Mouse (Mus musculus) heart, adult 8-10 months (tissue): ENCODE data around the gene Slc2a1. TPM values are rescaled to one million over a fixed set of nuclear protein-coding genes. Genes with fewer than 3 reads are reported as not detected.

ENCODE experiments used
- DNase-seq: peaks from one replicate; pipeline ENCODE4 v3.0.0; 2022; ENCODE audit warnings: low spot score
- total RNA-seq, 4 experiments: library from RNA; stranded (reverse); gene quantifications; 2 replicates each; pipeline ENCODE4 v1.2.4; 2022

Slc2a1 gene
- total RNA-seq, result 10 to 100 TPM; 12.6 to 22.5 (median 14.9) TPM

- peak; percentile 81 for DNase-seq
These were observed at the start of gene Slc2a1 for GRCm38 (mm10) chr4:119108495-119109408. Gene Slc2a1 (plus strand): TSS chr4:119108711.

- DNase-seq, result no peak
These were observed 41.7 kb upstream of the Slc2a1 start for GRCm38 (mm10) chr4:119066791-119067190.

- no peak for DNase-seq
These were observed 41.3 kb upstream of the Slc2a1 start for GRCm38 (mm10) chr4:119067204-119067603.

GRCm38 (mm10) chr4:119068918-119069317 is 39.6 kb upstream of the Slc2a1 start:
- no peak for DNase-seq

GRCm38 (mm10) chr4:119070181-119070580 is 38.3 kb upstream of the Slc2a1 start:
- DNase-seq, result no peak

- DNase-seq, result no peak
These were observed 37.4 kb upstream of the Slc2a1 start for GRCm38 (mm10) chr4:119070959-119071647.

GRCm38 (mm10) chr4:119071648-119072362 is 36.7 kb upstream of the Slc2a1 start:
- DNase-seq, result no peak

GRCm38 (mm10) chr4:119072363-119072940 is 36.1 kb upstream of the Slc2a1 start:
- DNase-seq, result no peak

GRCm38 (mm10) chr4:119072941-119073451 is 35.5 kb upstream of the Slc2a1 start:
- DNase-seq, result no peak

- DNase-seq, result no peak
These were observed 34.9 kb upstream of the Slc2a1 start for GRCm38 (mm10) chr4:119073626-119074025.

- no peak for DNase-seq
These were observed 33.9 kb upstream of the Slc2a1 start for GRCm38 (mm10) chr4:119074596-119074995.

GRCm38 (mm10) chr4:119075273-119075672 is 33.2 kb upstream of the Slc2a1 start:
- DNase-seq, result no peak

GRCm38 (mm10) chr4:119076336-119076735 is 32.2 kb upstream of the Slc2a1 start:
- DNase-seq, result no peak

GRCm38 (mm10) chr4:119077084-119077682 is 31.3 kb upstream of the Slc2a1 start:
- DNase-seq, result peak; percentile 19

- no peak for DNase-seq
These were observed 28.6 kb upstream of the Slc2a1 start for GRCm38 (mm10) chr4:119079928-119080327.

- no peak for DNase-seq
These were observed 25.7 kb upstream of the Slc2a1 start for GRCm38 (mm10) chr4:119082740-119083231.

- DNase-seq, result no peak
These were observed 20.1 kb upstream of the Slc2a1 start for GRCm38 (mm10) chr4:119088424-119088823.

- DNase-seq, result no peak
These were observed 14.6 kb upstream of the Slc2a1 start for GRCm38 (mm10) chr4:119093890-119094289.

- no peak for DNase-seq
These were observed 13.5 kb upstream of the Slc2a1 start for GRCm38 (mm10) chr4:119094987-119095386.

- DNase-seq, result no peak
These were observed 12.1 kb upstream of the Slc2a1 start for GRCm38 (mm10) chr4:119096401-119096800.

- no peak for DNase-seq
These were observed 11.1 kb upstream of the Slc2a1 start for GRCm38 (mm10) chr4:119097421-119097820.
